Mouse (Mus musculus): ENCODE results near the gene Ctns. TPM values are rescaled to one million over a fixed set of nuclear protein-coding genes. Genes with fewer than 3 reads are reported as not detected.

The Ctns gene
- total and polyA plus RNA-seq, 3 experiments: 4.8 to 5.9 (median 5.2) TPM

DNA sequence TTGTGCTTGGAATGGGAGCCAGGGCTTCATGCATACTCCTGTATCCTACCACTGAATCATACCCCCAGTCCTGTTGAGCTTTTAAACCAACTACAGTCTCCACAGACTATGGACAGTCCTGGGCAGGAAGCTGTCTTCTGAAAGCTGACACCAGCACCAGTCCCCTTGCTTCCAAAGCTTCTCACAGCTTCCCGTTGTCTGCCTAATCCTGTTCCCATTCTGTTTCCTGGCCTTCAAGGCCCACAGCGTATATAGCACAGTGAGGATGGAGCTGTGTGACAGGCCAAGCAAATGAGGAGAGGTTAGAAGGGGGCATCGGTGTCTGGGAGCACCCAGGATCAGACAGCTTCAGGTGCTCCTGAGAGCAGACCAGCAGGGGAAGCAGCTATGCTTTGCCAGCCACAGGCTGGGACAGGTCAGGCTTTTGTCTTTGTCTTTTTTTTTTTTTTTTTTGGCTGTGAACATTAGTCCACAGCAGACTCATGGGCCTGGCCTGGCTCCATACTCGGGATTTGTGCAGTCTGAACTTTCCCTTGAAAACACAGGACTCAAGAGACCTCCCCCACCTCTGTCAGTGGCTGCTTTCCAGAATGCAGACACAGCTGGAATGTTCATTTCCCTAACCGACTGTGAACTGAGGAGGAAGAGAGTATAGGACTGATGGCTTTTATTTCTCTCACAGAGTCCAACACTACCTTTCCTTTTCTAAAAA is 37.3 kb upstream of the Ctns start:
- H3K27me3 ChIP-seq (replicated peaks): peaks cover 96% of the 10 kb centered on the region
- no peak for TF ChIP-seq IRF4 (IDR thresholded peaks at IDR 0.05; ENCODE audit: low read depth, low read length)
- TF ChIP-seq JUND (conservative IDR thresholded peaks at IDR 0.05; ENCODE audit: low read depth, low read length): no peak
- TF ChIP-seq USF1 (IDR thresholded peaks at IDR 0.05; ENCODE audit: low read depth, low read length): no peak
- TF ChIP-seq TBP (conservative IDR thresholded peaks at IDR 0.05; ENCODE audit: low read depth, low read length): no peak
- no peak for TF ChIP-seq PAX5 (IDR thresholded peaks at IDR 0.05; ENCODE audit: low read length)
- no peak for TF ChIP-seq GABPA (IDR thresholded peaks at IDR 0.05; ENCODE audit: insufficient replicate concordance, low read depth, low read length)
- TF ChIP-seq CHD2 (IDR thresholded peaks at IDR 0.05; ENCODE audit: low read length): no peak
- TF ChIP-seq KAT2A (IDR thresholded peaks at IDR 0.05; ENCODE audit: insufficient replicate concordance, low read length): no peak
- TF ChIP-seq MEF2A (IDR thresholded peaks at IDR 0.05; ENCODE audit: borderline replicate concordance, low read depth, low read length): no peak
- TF ChIP-seq SMC3 (IDR thresholded peaks at IDR 0.05; ENCODE audit: low read depth, low read length): no peak
- TF ChIP-seq CHD1 (IDR thresholded peaks at IDR 0.05; ENCODE audit: low read depth, low read length): no peak
- no peak for TF ChIP-seq ELF1 (IDR thresholded peaks at IDR 0.05; ENCODE audit: low read depth, low read length)
- TF ChIP-seq MAZ (IDR thresholded peaks at IDR 0.05; ENCODE audit: low read depth, low read length): no peak
- TF ChIP-seq MAX (IDR thresholded peaks at IDR 0.05; ENCODE audit: low read length): no peak
- dilution Hi-C loops (cut with MboI; ENCODE audit: extremely low pct_ligation_motif_present, extremely low pct_unique_long_range_greater_than_20kb, low sequenced_read_pairs): no loop called here
- in situ Hi-C loops (cut with MboI; ENCODE audit: low pct_ligation_motif_present, low pct_unique_long_range_greater_than_20kb, low sequenced_read_pairs): loop anchor here (5.0 kb wide), 1 partner anchor 41 kb away; no protein-coding TSS in a partner anchor
- H3K79me2 ChIP-seq (replicated peaks; ENCODE audit: control insufficient read depth, extremely low read depth, insufficient read depth, poor library complexity, severe bottlenecking): no peaks in the 10 kb centered on the region
- no peak overlapping the region for H3K4me3 ChIP-seq (replicated peaks in 1 of 3; ENCODE audit: low read depth in 2 of 3, low read length in 2 of 3, poor library complexity in 1 of 3)
- no peak for DNase-seq (ENCODE audit: extremely low read depth)
- no peaks in the 10 kb centered on the region for H3K9me3 ChIP-seq (replicated peaks; ENCODE audit: low read length)
- no peak overlapping the region for H3K4me2 ChIP-seq (ENCODE audit: insufficient read depth, low read depth, poor library complexity, severe bottlenecking)
- H3K9ac ChIP-seq (ENCODE audit: insufficient read depth, low read depth): no peak overlapping the region
- no peaks in the 10 kb centered on the region for H3K36me3 ChIP-seq (replicated peaks in 1 of 2; ENCODE audit: control insufficient read depth in 1 of 2, insufficient read depth in 1 of 2, low read length in 1 of 2)
- no peaks in the 10 kb centered on the region for H3K4me1 ChIP-seq (ENCODE audit: control insufficient read depth in 1 of 2, insufficient read depth in 2 of 2)
- no peak overlapping the region for H3K27ac ChIP-seq (ENCODE audit: insufficient read depth, low read depth)

DNA sequence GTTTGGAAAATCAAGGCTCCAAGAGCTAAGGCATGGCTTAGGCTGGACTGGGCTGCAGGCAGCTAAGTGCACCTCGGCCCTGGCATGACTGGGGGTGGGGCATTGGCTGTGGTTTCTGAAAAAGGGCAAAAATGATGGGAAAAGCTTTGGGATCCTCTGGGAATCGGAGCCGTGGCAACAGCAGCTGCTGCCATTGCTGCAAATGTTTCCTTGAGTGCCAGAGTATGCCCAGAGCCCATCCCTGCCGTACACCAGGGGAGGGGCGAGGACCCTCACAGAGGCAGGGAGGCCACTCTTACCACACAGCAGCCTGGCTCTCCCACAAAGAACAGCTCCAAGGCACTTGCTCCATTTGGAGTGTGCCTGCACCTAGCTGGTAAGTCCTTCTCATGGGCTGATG is 35.1 kb upstream of the Ctns start, which contains the start of gene Trpv1:
Gene Trpv1 (plus strand): TSS at position 301 of the 400 bp plus-strand sequence.
- no peaks in the 10 kb centered on the region for H3K79me2 ChIP-seq (replicated peaks; ENCODE audit: control insufficient read depth, extremely low read depth, insufficient read depth, poor library complexity, severe bottlenecking)
- no peak within 1 kb of the TSS for H3K9ac ChIP-seq (ENCODE audit: insufficient read depth, low read depth)
- no peak within 1 kb of the TSS for H3K4me3 ChIP-seq (replicated peaks in 1 of 3; ENCODE audit: low read depth in 2 of 3, low read length in 2 of 3, poor library complexity in 1 of 3)
- H3K27me3 ChIP-seq (replicated peaks): peaks cover 95% of the 10 kb centered on the region
- H3K4me2 ChIP-seq (ENCODE audit: insufficient read depth, low read depth, poor library complexity, severe bottlenecking): no peak within 1 kb of the TSS
- no peaks in the 10 kb centered on the region for H3K36me3 ChIP-seq (replicated peaks in 1 of 2; ENCODE audit: control insufficient read depth in 1 of 2, insufficient read depth in 1 of 2, low read length in 1 of 2)
- H3K27ac ChIP-seq (ENCODE audit: insufficient read depth, low read depth): no peak within 1 kb of the TSS
- no peaks in the 10 kb centered on the region for H3K4me1 ChIP-seq (ENCODE audit: control insufficient read depth in 1 of 2, insufficient read depth in 2 of 2)
- in situ Hi-C loops (cut with MboI; ENCODE audit: low pct_ligation_motif_present, low pct_unique_long_range_greater_than_20kb, low sequenced_read_pairs) (no loop called here), dilution Hi-C loops (cut with MboI; ENCODE audit: extremely low pct_ligation_motif_present, extremely low pct_unique_long_range_greater_than_20kb, low sequenced_read_pairs) (no loop called here)
- no peak for DNase-seq (ENCODE audit: extremely low read depth)
- TF ChIP-seq CHD2 (IDR thresholded peaks at IDR 0.05; ENCODE audit: low read length) (no peak), UBTF (IDR thresholded peaks at IDR 0.05; ENCODE audit: low read depth, low read length) (no peak), TCF12 (IDR thresholded peaks at IDR 0.05; ENCODE audit: low read depth, low read length) (no peak), POLR2A (IDR thresholded peaks at IDR 0.05; ENCODE audit: low read depth, low read length) (no peak), BHLHE40 (IDR thresholded peaks at IDR 0.05; ENCODE audit: low read depth, low read length) (no peak), CHD1 (IDR thresholded peaks at IDR 0.05; ENCODE audit: low read depth, low read length) (no peak), POLR2AphosphoS2 (IDR thresholded peaks at IDR 0.05; ENCODE audit: low read depth, low read length) (no peak), MAX (IDR thresholded peaks at IDR 0.05; ENCODE audit: low read length) (no peak), JUND (conservative IDR thresholded peaks at IDR 0.05; ENCODE audit: low read depth, low read length) (no peak), MYC (IDR thresholded peaks at IDR 0.05; ENCODE audit: low read depth, low read length) (no peak), ZKSCAN1 (IDR thresholded peaks at IDR 0.05; ENCODE audit: borderline replicate concordance, low read depth, low read length) (no peak), IRF4 (IDR thresholded peaks at IDR 0.05; ENCODE audit: low read depth, low read length) (no peak), ZC3H11A (IDR thresholded peaks at IDR 0.05; ENCODE audit: low read depth, low read length) (no peak), RCOR1 (conservative IDR thresholded peaks at IDR 0.05; ENCODE audit: low read depth, low read length) (no peak), GABPA (IDR thresholded peaks at IDR 0.05; ENCODE audit: insufficient replicate concordance, low read depth, low read length) (no peak)
- H3K9me3 ChIP-seq (replicated peaks; ENCODE audit: low read length): no peaks in the 10 kb centered on the region

All from CH12.LX (cell line).